Mouse (Mus musculus) urinary bladder, postnatal 4 days (tissue): ENCODE measurements around the gene Gle1.
"Not testable (repeated sequence)": the region's sequence is repeated elsewhere in the genome, so short reads cannot be mapped to it uniquely, and the experiment has no call there.

Experiments
- DNase-seq, 2 experiments: peaks; one replicate each; pipeline ENCODE4 v3.0.0; 2021 to 2022; ENCODE audit warnings: low spot score in 2 of 2

Gene Gle1

GRCm38 (mm10) chr2:29934906-29935599 lies at the start of gene Gle1:
Gene Gle1, plus strand, starts transcription at chr2:29935426.
- DNase-seq, result peak; percentile 95 to 98

GRCm38 (mm10) chr2:29886659-29887292 lies 48.5 kb upstream of the Gle1 start:
- DNase-seq, result not testable (repeated sequence)

GRCm38 (mm10) chr2:29889066-29889944 lies 45.9 kb upstream of the Gle1 start, which contains the start of gene Odf2:
Gene Odf2, plus strand, starts transcription at chr2:29889221.
- peak; percentile 100 for DNase-seq

GRCm38 (mm10) chr2:29889991-29890833 lies 45.0 kb upstream of the Gle1 start:
- peak; percentile 85 to 89 for DNase-seq

- DNase-seq, result no peak
Observed at GRCm38 (mm10) chr2:29891773-29892172, 43.5 kb upstream of the Gle1 start.

GRCm38 (mm10) chr2:29896071-29896470 lies 39.2 kb upstream of the Gle1 start:
- DNase-seq, result no peak

GRCm38 (mm10) chr2:29897366-29897765 lies 37.9 kb upstream of the Gle1 start:
- DNase-seq, result no peak

GRCm38 (mm10) chr2:29898081-29898480 lies 37.1 kb upstream of the Gle1 start:
- no peak for DNase-seq

GRCm38 (mm10) chr2:29902194-29902593 lies 33.0 kb upstream of the Gle1 start:
- DNase-seq, result no peak

- DNase-seq, result not testable (repeated sequence)
Observed at GRCm38 (mm10) chr2:29908171-29908570, 27.1 kb upstream of the Gle1 start.

GRCm38 (mm10) chr2:29910042-29910441 lies 25.2 kb upstream of the Gle1 start:
- no peak for DNase-seq

GRCm38 (mm10) chr2:29917621-29918020 lies 17.6 kb upstream of the Gle1 start:
- no peak for DNase-seq

- peak; percentile 70 to 72 for DNase-seq
Observed at GRCm38 (mm10) chr2:29922011-29922410, 13.2 kb upstream of the Gle1 start.

GRCm38 (mm10) chr2:29926542-29926941 lies 8.7 kb upstream of the Gle1 start:
- no peak for DNase-seq

GRCm38 (mm10) chr2:29930506-29930905 lies 4.7 kb upstream of the Gle1 start:
- no peak for DNase-seq

- no peak for DNase-seq
Observed at GRCm38 (mm10) chr2:29931194-29931593, 4.0 kb upstream of the Gle1 start.

- no peak for DNase-seq
Observed at GRCm38 (mm10) chr2:29940073-29940472, 4.8 kb downstream of the Gle1 start.

- DNase-seq, result no peak
Observed at GRCm38 (mm10) chr2:29940826-29941225, 5.6 kb downstream of the Gle1 start.

- DNase-seq, result no peak
Observed at GRCm38 (mm10) chr2:29944723-29945122, 9.5 kb downstream of the Gle1 start.

- DNase-seq, result no peak
Observed at GRCm38 (mm10) chr2:29948896-29949295, 13.7 kb downstream of the Gle1 start.

GRCm38 (mm10) chr2:29961246-29961645 lies 26.0 kb downstream of the Gle1 start:
- no peak for DNase-seq
